Mouse (Mus musculus) midbrain, embryonic 14.5 days (tissue): ENCODE data around the gene Ankrd55. TPM values are rescaled to one million over a fixed set of nuclear protein-coding genes. Genes with fewer than 3 reads are reported as not detected.

Source experiments
- ATAC-seq: fragments of 200-750 bp; cut with Nextera tagmentation; 2 replicates; pipeline ENCODE4 v1.8.0; 2017; ENCODE audit warnings: moderate number of reproducible peaks, moderate library complexity; ENCODE audit not compliant: low FRiP score, low TSS enrichment
- DNase-seq: peaks from one replicate; pipeline ENCODE4 v3.0.0-alpha.2; 2015
- H3K27ac ChIP-seq: fragments of 300-500 bp; sonication (generic); replicated peaks from 2 replicates; pipeline ENCODE4 v1.5.1; 2014; ENCODE audit warnings: mild to moderate bottlenecking, low read depth, low read length, moderate library complexity
- H3K27me3 ChIP-seq: fragments of 300-500 bp; sonication (generic); 2 replicates; pipeline ENCODE4 v1.6.1; 2014; ENCODE audit warnings: low read length, control low read depth, mixed read lengths; ENCODE audit not compliant: control insufficient read depth, insufficient read depth
- H3K36me3 ChIP-seq: fragments of 300-500 bp; sonication (generic); 2 replicates; pipeline ENCODE4 v1.6.1; 2014; ENCODE audit warnings: low read length, control low read depth; ENCODE audit not compliant: control insufficient read depth, insufficient read depth
- H3K4me1 ChIP-seq: fragments of 300-500 bp; sonication (generic); 2 replicates; pipeline ENCODE4 v1.6.1; 2014; ENCODE audit warnings: mild to moderate bottlenecking, antibody characterized with exemption, low read length, control low read depth; ENCODE audit not compliant: control insufficient read depth, insufficient read depth
- H3K4me2 ChIP-seq: fragments of 300-500 bp; sonication (generic); 2 replicates; pipeline ENCODE4 v1.6.1; 2014; ENCODE audit warnings: mild to moderate bottlenecking, low read length, moderate library complexity
- H3K4me3 ChIP-seq: fragments of 300-500 bp; sonication (generic); replicated peaks from 2 replicates; pipeline ENCODE4 v1.5.1; 2014; ENCODE audit warnings: low read depth, low read length
- H3K9ac ChIP-seq: fragments of 300-500 bp; sonication (generic); replicated peaks from 2 replicates; pipeline ENCODE4 v1.6.1; 2014; ENCODE audit warnings: mild to moderate bottlenecking, low read length, moderate library complexity
- H3K9me3 ChIP-seq: fragments of 300-500 bp; sonication (generic); 2 replicates; pipeline ENCODE4 v1.6.1; 2016; ENCODE audit warnings: low read length, control low read depth, mixed read lengths; ENCODE audit not compliant: control insufficient read depth
- WGBS: fragments of 180-500 bp; shearing (Covaris S2); extraction: QIAGEN DNeasy Blood & Tissue Kit; methylation state at CpG from one replicate; pipeline ENCODE4 v1.1.7; 2014; 5-methylcytosine and 5-hydroxymethylcytosine counted together
- polyA plus RNA-seq: library from polyadenylated mRNA; unstranded; fragments of >200 nt; fragmentation: Nextera tagmentation; extraction: Ambion mirVana; gene quantifications from 2 replicates; pipeline ENCODE4 v1.2.1, GENCODE M21; 2014

The Ankrd55 gene
- polyA plus RNA-seq, 1 experiment from 2014 or later, result 5.3 TPM

DNA sequence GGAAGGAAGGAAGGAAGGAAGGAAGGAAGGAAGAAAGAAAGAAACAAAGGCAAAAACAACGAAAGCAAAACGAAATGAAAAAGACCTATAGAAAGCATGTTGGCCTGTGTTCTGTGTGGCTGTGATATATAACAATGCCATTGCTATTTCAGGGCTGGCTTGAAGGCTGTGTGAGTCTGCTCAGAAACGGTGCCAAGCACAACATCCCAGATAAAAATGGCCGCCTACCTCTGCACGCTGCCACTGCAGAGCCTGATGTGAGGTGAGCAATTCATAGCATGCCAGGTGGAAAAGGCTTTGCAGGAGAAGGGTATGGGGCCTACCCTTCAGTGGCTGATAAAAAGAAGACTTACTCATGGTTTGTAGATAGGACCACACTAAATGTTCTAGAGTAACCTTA is 38.7 kb downstream of the Ankrd55 start:
- Histone ChIP-seq H3K9ac (no peak overlapping the region), H3K9me3 (no peaks in the 10 kb centered on the region), H3K4me2 (no peak overlapping the region), H3K27me3 (no peaks in the 10 kb centered on the region), H3K36me3 (no peaks in the 10 kb centered on the region), H3K4me3 (no peak overlapping the region), H3K27ac (no peak overlapping the region), H3K4me1 (peaks cover 16% of the 10 kb centered on the region)
- DNase-seq, result no peak
- 94% methylated on average over 5 of the region's 5 CpGs for WGBS
- no peak for ATAC-seq

DNA sequence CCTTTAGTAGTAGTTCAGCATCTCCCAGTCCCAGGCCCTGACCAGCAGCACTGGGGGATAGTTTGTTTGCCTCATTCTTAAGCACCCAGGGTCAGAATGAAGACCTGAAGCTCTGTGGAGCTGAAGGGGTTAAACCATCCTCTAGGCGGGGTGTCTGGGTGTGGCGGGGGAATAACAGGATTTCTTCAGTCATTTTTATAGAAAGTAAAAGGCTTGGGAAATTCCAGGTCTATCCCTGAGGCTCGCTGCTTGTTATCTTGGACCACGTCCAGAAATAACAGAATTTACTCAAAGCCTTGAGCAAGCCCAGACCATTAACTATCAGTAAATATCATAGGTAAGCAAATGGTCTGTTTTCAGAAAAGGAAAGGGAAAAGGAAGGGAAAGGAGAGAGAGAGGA is 39.3 kb downstream of the Ankrd55 start:
- no peaks in the 10 kb centered on the region for H3K9me3 ChIP-seq
- H3K36me3 ChIP-seq, result no peaks in the 10 kb centered on the region
- H3K4me1 ChIP-seq, result peaks cover 22% of the 10 kb centered on the region
- no peak overlapping the region for H3K4me2 ChIP-seq
- H3K27me3 ChIP-seq, result no peaks in the 10 kb centered on the region
- H3K4me3 ChIP-seq, result no peak overlapping the region
- no peak for ATAC-seq
- DNase-seq, result peak; percentile 15
- no peak overlapping the region for H3K9ac ChIP-seq
- 70% methylated on average over 4 of the region's 4 CpGs for WGBS
- H3K27ac ChIP-seq, result no peak overlapping the region

DNA sequence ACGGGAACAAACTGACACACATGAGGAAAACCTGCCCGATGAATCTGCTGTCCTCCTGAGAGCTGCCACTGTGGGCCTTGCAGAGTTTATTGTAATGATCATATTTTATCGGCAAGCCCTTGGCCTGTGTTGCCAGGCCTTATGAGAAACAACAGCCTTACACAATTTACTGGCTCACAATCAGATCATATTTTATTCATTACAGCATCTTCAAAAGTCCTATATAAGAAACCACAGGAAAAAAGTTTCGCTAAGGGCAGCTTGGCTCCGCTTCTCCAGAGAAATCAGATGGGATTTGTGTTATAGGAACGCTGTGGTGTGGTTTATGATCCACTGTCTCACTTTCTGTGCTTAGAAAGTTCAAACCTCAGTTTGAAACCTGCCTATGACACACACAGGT is 42.0 kb downstream of the Ankrd55 start:
- Histone ChIP-seq H3K4me3 (no peak overlapping the region), H3K27ac (peak overlapping the region; percentile 79; the same call in 1 of the 2 replicates), H3K9me3 (no peaks in the 10 kb centered on the region), H3K27me3 (no peaks in the 10 kb centered on the region), H3K4me2 (no peak overlapping the region), H3K36me3 (no peaks in the 10 kb centered on the region), H3K4me1 (peaks cover 24% of the 10 kb centered on the region), H3K9ac (no peak overlapping the region)
- 87% methylated on average over 6 of the region's 6 CpGs for WGBS
- ATAC-seq (no peak), DNase-seq (no peak)

GRCm38 (mm10) chr13:112330919-112331681 is 42.8 kb downstream of the Ankrd55 start:
- H3K9me3 ChIP-seq, result no peaks in the 10 kb centered on the region
- peak overlapping the region; percentile 79 for H3K27ac ChIP-seq
- H3K4me3 ChIP-seq, result no peak overlapping the region
- 0 out of 2 replicates have a peak overlapping the region, but pooled peaks have one; percentile 9 for H3K9ac ChIP-seq
- 27% methylated on average over 8 of the region's 8 CpGs for WGBS
- H3K36me3 ChIP-seq, result no peaks in the 10 kb centered on the region
- no peaks in the 10 kb centered on the region for H3K27me3 ChIP-seq
- peak overlapping the region; percentile 42 for H3K4me2 ChIP-seq
- H3K4me1 ChIP-seq, result peaks cover 24% of the 10 kb centered on the region
- ATAC-seq (peak; percentile 90), DNase-seq (peak; percentile 73)

DNA sequence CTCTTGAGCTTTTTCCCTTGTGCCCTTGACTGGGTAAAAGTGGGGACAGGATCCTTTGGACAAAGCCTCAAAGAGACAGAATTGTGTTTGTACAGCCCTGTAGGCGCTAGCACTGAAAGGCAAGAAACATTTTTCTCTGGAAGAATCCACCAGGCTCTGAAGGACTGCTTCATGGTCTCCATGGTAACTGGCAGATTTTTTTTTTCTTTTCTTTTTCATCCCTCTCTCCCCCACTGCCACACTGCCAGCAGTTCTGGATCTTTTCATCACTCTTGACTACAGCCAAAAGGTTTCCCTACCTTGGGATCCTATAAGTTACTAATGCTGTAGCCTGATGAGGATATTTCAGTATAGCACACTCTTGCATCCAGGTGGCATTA is 43.4 kb downstream of the Ankrd55 start:
- ATAC-seq (peak; percentile 74; the same call in 1 of the 2 replicates), DNase-seq (peak; percentile 72)
- 3% methylated on average over 1 of the region's 1 CpGs for WGBS
- H3K36me3 ChIP-seq, result no peaks in the 10 kb centered on the region
- H3K9me3 ChIP-seq, result no peaks in the 10 kb centered on the region
- H3K9ac ChIP-seq, result no peak overlapping the region
- peak overlapping the region; percentile 42 for H3K4me2 ChIP-seq
- H3K27me3 ChIP-seq, result no peaks in the 10 kb centered on the region
- peaks cover 24% of the 10 kb centered on the region for H3K4me1 ChIP-seq
- no peak overlapping the region for H3K4me3 ChIP-seq
- peak overlapping the region; percentile 79 for H3K27ac ChIP-seq

- DNase-seq, result no peak
- no peak overlapping the region for H3K4me2 ChIP-seq
- no peak overlapping the region for H3K27ac ChIP-seq
- H3K4me3 ChIP-seq, result no peak overlapping the region
- no peaks in the 10 kb centered on the region for H3K9me3 ChIP-seq
- ATAC-seq, result no peak
- no peaks in the 10 kb centered on the region for H3K36me3 ChIP-seq
- H3K4me1 ChIP-seq, result peaks cover 22% of the 10 kb centered on the region
- H3K27me3 ChIP-seq, result no peaks in the 10 kb centered on the region
- WGBS, result 86% methylated on average over 3 of the region's 3 CpGs
- no peak overlapping the region for H3K9ac ChIP-seq
Measured at GRCm38 (mm10) chr13:112335531-112335930, 47.3 kb downstream of the Ankrd55 start.

DNA sequence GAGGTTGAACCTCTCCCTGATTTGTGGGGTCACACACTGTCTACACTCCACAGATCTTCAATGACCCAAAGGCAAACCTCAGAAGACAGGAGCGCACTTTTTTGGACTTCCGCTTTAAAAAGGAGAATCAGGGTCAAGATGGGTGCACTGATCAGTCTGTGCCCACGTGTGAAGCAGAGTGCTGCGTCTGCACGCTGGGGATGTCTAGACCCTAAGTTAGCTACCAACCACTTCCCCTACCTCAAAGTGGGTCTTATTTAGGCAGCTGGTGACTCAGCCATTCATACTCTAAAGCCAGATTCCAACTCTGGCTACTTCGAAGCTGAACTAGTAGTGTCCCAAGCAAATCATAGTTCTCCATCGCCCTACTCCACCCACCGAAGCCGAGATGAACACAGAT is 48.9 kb downstream of the Ankrd55 start:
- Histone ChIP-seq H3K27me3 (no peaks in the 10 kb centered on the region), H3K9ac (no peak overlapping the region), H3K4me1 (peaks cover 6% of the 10 kb centered on the region), H3K4me2 (no peak overlapping the region), H3K36me3 (no peaks in the 10 kb centered on the region), H3K9me3 (no peaks in the 10 kb centered on the region), H3K27ac (no peak overlapping the region), H3K4me3 (no peak overlapping the region)
- WGBS, result 95% methylated on average over 9 of the region's 9 CpGs
- ATAC-seq (no peak), DNase-seq (no peak)

GRCm38 (mm10) chr13:112340205-112340604 is 52.0 kb downstream of the Ankrd55 start:
- Histone ChIP-seq H3K4me3 (no peak overlapping the region), H3K4me1 (no peaks in the 10 kb centered on the region), H3K27ac (no peak overlapping the region), H3K4me2 (no peak overlapping the region), H3K27me3 (no peaks in the 10 kb centered on the region), H3K9ac (no peak overlapping the region), H3K36me3 (no peaks in the 10 kb centered on the region), H3K9me3 (no peaks in the 10 kb centered on the region)
- 83% methylated on average over 8 of the region's 8 CpGs for WGBS
- no peak for ATAC-seq
- DNase-seq, result no peak

DNA sequence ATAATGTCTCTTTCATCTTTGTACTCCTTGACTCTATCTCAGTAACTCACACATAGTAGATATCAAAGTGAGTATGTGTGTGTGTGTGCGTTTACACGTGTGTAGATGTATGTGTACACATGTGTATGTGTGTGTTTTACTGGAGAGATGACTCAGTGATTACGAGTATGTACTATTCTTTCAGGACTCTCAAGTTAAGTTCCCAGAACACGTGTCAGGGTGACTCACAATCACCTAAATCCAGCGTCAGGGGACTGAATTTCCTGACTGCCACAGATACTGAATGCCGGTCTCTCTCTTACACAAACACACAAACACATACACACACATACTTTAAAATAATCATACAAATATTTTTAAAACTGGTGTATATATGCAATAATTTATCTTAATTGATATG is 52.5 kb downstream of the Ankrd55 start:
- Histone ChIP-seq H3K4me3 (no peak overlapping the region), H3K4me2 (no peak overlapping the region), H3K9me3 (no peaks in the 10 kb centered on the region), H3K27ac (no peak overlapping the region), H3K27me3 (no peaks in the 10 kb centered on the region), H3K4me1 (no peaks in the 10 kb centered on the region), H3K36me3 (no peaks in the 10 kb centered on the region), H3K9ac (no peak overlapping the region)
- WGBS, result 79% methylated on average over 6 of the region's 6 CpGs
- no peak for ATAC-seq
- DNase-seq, result no peak
